8 mouse cellular contexts compared by ENCODE assay signal in genomic region chr6:72097181-72097995, GRCm38 (mm10). TPM values are rescaled to one million over a fixed set of nuclear protein-coding genes. Genes with fewer than 3 reads are reported as not detected.
DNase-seq lines count a peak whose midpoint lies in the region; ATAC-seq and TF ChIP-seq lines count a peak whose summit lies in the region.

TSS of gene St3gal5 (plus strand) at chr6:72097592.

- no peaks in the 10 kb centered on the region for H3K4me1 ChIP-seq in intestine, postnatal 0 days (replicated peaks; ENCODE audit: control insufficient read depth, insufficient read depth, low read length)
- peaks cover 17% of the 10 kb centered on the region for H3K4me1 ChIP-seq in midbrain, embryonic 11.5 days (ENCODE audit: control insufficient read depth, insufficient read depth, low read length)

- peak; percentile 65 for TF ChIP-seq CTCF in intestine, postnatal 0 days (IDR thresholded peaks at IDR 0.05; ENCODE audit: low read depth)

- H3K4me3 ChIP-seq in intestine, postnatal 0 days (ENCODE audit: low read depth, low read length): peak within 1 kb of the TSS; percentile 70
- H3K4me3 ChIP-seq in midbrain, embryonic 11.5 days (ENCODE audit: low read depth, low read length): peak within 1 kb of the TSS; percentile 69

- no peaks in the 10 kb centered on the region for H3K36me3 ChIP-seq in intestine, postnatal 0 days (ENCODE audit: control insufficient read depth, insufficient read depth)
- no peaks in the 10 kb centered on the region for H3K36me3 ChIP-seq in midbrain, embryonic 11.5 days (ENCODE audit: control insufficient read depth, insufficient read depth, low read length)

- peak within 1 kb of the TSS; percentile 50 for H3K27ac ChIP-seq in intestine, postnatal 0 days (ENCODE audit: low read depth, low read length)
- peak within 1 kb of the TSS; percentile 69 for H3K27ac ChIP-seq in midbrain, embryonic 11.5 days (ENCODE audit: low read depth, low read length)

- H3K27me3 ChIP-seq in intestine, postnatal 0 days (replicated peaks; ENCODE audit: control insufficient read depth, insufficient read depth, low read length): no peaks in the 10 kb centered on the region
- no peaks in the 10 kb centered on the region for H3K27me3 ChIP-seq in midbrain, embryonic 11.5 days (ENCODE audit: control insufficient read depth, insufficient read depth, low read length)

- peak within 1 kb of the TSS; percentile 67 for H3K9ac ChIP-seq in intestine, postnatal 0 days (ENCODE audit: low read depth, low read length)
- peak within 1 kb of the TSS; percentile 91 for H3K9ac ChIP-seq in midbrain, embryonic 11.5 days (ENCODE audit: low read length)

- intact Hi-C loops in left cerebral cortex, postnatal 4 days (cut with DNase I): no loop called here

- no peaks in the 10 kb centered on the region for H3K9me3 ChIP-seq in intestine, postnatal 0 days (ENCODE audit: control insufficient read depth)
- H3K9me3 ChIP-seq in midbrain, embryonic 11.5 days (ENCODE audit: control insufficient read depth, low read length): no peaks in the 10 kb centered on the region

- WGBS in intestine, postnatal 0 days: 0% methylated on average over 73 of the region's 81 CpGs
- WGBS in midbrain, embryonic 11.5 days: under 1% methylated on average over 77 of the region's 81 CpGs

- peak within 1 kb of the TSS; percentile 98 for H3K4me2 ChIP-seq in intestine, postnatal 0 days (replicated peaks; ENCODE audit: low read depth)
- peak within 1 kb of the TSS; percentile 96 for H3K4me2 ChIP-seq in midbrain, embryonic 11.5 days

- peak; percentile 87 for ATAC-seq in intestine, postnatal 0 days
- peak; percentile 98 for ATAC-seq in midbrain, embryonic 11.5 days (ENCODE audit: low FRiP score)

- peak; percentile 91 for DNase-seq in adrenal gland, adult 8-10 months
- DNase-seq in embryo, embryonic 11.5 days (ENCODE audit: low read depth, low spot score): peak; percentile 84
- peak; percentile 84 to 93 for DNase-seq in gastrocnemius, postnatal 4 days (ENCODE audit: low spot score in 2 of 2)
- peak; percentile 95 for DNase-seq in left cerebral cortex, postnatal 4 days
- DNase-seq in midbrain, embryonic 11.5 days (ENCODE audit: low spot score, missing footprints): peak; percentile 98
- DNase-seq in right cerebral cortex, postnatal 4 days: peak; percentile 89
- peak; percentile 94 for DNase-seq in yolk sac, embryonic 10.5 days (ENCODE audit: low spot score)

RNA-seq across cellular contexts. Expression of gene St3gal5, which starts in this region (rescaled TPM):
- 100 to 1,000 TPM; 106 to 366 (median 212) TPM for total RNA-seq in adrenal gland, adult 8-10 months (2022)
- total RNA-seq in gastrocnemius, postnatal 4 days (2021): 100 to 1,000 TPM in 1 of 2 experiments, 10 to 100 TPM in 1; 69.1 to 105 TPM
- 68.4 and 69.0 TPM in 2 replicates for polyA plus RNA-seq in intestine, postnatal 0 days (2015; fragmentation: Nextera tagmentation; extraction: Ambion mirVana)
- total RNA-seq in left cerebral cortex, postnatal 4 days (2021): 10 to 100 TPM; 55.3 to 63.6 TPM
- polyA plus RNA-seq in midbrain, embryonic 11.5 days (2014; fragmentation: Nextera tagmentation; extraction: Ambion mirVana): 33.4 and 40.7 TPM in 2 replicates

Comparison
In these comparisons a context has a peak if more than half of its experiments do, and no peak if none do; other contexts are left out.
1. Peak in every context shown above with its lines: DNase-seq, ATAC-seq, H3K4me3 ChIP-seq and H3K27ac ChIP-seq.